Mouse (Mus musculus) neural tube, embryonic 13.5 days (tissue): ENCODE data around the gene Tspoap1. TPM values are rescaled to one million over a fixed set of nuclear protein-coding genes. Genes with fewer than 3 reads are reported as not detected.

Source experiments
- ATAC-seq: fragments of 200-750 bp; cut with Nextera tagmentation; 2 replicates; pipeline ENCODE4 v1.8.0; 2017; ENCODE audit warnings: low read depth, mild to moderate bottlenecking, moderate TSS enrichment, moderate library complexity
- H3K27ac ChIP-seq: fragments of 300-500 bp; sonication (generic); replicated peaks from 2 replicates; pipeline ENCODE4 v1.5.1; 2015; ENCODE audit warnings: moderate library complexity, mild to moderate bottlenecking, inconsistent platforms
- H3K27me3 ChIP-seq: fragments of 300-500 bp; sonication (generic); 2 replicates; pipeline ENCODE4 v1.6.1; 2015; ENCODE audit warnings: mild to moderate bottlenecking, inconsistent platforms
- H3K36me3 ChIP-seq: fragments of 300-500 bp; sonication (generic); 2 replicates; pipeline ENCODE4 v1.6.1; 2015; ENCODE audit warnings: mild to moderate bottlenecking, inconsistent platforms
- H3K4me1 ChIP-seq: fragments of 300-500 bp; sonication (generic); replicated peaks from 2 replicates; pipeline ENCODE4 v1.6.1; 2015; ENCODE audit warnings: inconsistent platforms
- H3K4me2 ChIP-seq: fragments of 300-500 bp; sonication (generic); 2 replicates; pipeline ENCODE4 v1.6.1; 2015; ENCODE audit warnings: inconsistent platforms, mild to moderate bottlenecking, moderate library complexity
- H3K4me3 ChIP-seq: fragments of 300-500 bp; sonication (generic); 2 replicates; pipeline ENCODE4 v1.5.1; 2015; ENCODE audit warnings: mild to moderate bottlenecking, inconsistent platforms
- H3K9ac ChIP-seq: fragments of 300-500 bp; sonication (generic); 2 replicates; pipeline ENCODE4 v1.6.1; 2015; ENCODE audit warnings: moderate library complexity, mild to moderate bottlenecking, inconsistent platforms
- H3K9me3 ChIP-seq: fragments of 300-500 bp; sonication (generic); 2 replicates; pipeline ENCODE4 v1.6.1; 2016; ENCODE audit warnings: inconsistent platforms
- WGBS: fragments of 180-500 bp; shearing (Covaris S2); methylation state at CpG from one replicate; pipeline ENCODE4 v1.1.7; 2015; 5-methylcytosine and 5-hydroxymethylcytosine counted together
- polyA plus RNA-seq: library from polyadenylated mRNA; unstranded; fragments of >200 nt; fragmentation: Nextera tagmentation; extraction: Ambion mirVana; gene quantifications from 2 replicates; pipeline ENCODE4 v1.2.1, GENCODE M21; 2015

Gene Tspoap1
- polyA plus RNA-seq, 1 experiment from 2014 or later = 27.0 TPM

DNA sequence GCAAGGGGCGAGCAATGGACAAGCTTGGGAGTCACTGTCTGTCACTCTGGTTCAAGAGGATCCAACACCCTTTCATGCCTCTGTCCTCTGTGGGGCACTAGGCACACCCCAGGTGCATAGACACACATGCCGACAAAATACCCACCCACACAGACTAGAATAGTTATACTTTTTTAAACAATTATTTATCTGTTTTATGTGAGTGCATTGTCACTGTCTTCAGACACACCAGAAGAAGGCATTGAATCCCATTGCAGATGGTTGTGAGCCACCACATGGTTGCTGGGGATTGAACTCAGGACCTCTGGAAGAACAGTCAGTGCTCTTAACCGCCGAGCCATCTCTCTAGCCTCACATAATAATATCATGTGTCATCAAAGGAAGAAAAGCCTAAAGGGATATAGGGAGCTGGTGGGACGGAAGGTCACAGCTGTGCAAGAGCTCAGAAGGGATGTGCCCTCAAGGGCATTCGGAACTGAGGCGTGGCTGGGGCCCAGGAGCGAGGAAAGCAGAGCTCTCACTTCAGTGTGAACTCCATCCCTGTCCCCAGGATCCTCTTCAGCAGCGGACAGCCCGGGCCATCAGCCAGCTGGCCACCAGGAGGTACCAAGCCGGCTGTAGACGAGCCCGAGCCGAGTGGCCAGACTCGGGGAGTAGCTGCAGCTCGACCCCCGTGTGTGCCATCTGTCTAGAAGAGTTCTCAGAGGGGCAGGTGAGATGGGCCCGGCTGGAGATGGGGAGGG is 31.3 kb upstream of the Tspoap1 start:
- no peaks in the 10 kb centered on the region for H3K36me3 ChIP-seq

DNA sequence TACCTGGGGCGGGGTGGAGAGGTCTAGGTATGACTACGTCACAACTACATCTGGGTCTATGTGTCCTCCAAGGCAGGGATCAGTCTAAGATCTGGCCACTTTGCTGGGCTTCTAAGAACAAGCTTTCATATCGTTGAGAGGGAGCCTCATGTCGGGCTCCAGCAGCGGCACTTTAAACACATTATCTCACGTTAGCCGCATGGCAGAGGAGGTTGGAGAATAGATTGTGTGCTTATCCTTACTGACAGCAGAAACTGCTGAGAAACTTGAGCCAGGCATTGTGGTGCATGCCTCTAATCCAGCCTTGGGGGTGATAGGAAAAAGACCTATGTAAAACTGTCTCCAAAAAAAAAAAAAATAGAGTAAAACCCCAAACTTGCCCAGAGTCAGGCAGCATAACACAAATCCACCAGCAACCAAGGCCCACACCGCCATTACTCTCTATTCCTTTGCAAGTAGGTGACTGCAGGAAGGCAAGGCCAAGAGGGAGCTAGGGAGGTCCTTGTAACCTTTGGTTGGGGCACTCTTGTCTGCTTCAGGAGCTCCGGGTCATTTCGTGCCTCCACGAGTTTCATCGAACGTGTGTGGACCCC is 30.7 kb upstream of the Tspoap1 start:
- H3K9ac ChIP-seq = no peak overlapping the region
- H3K36me3 ChIP-seq = no peaks in the 10 kb centered on the region
- H3K4me2 ChIP-seq = no peak overlapping the region
- no peaks in the 10 kb centered on the region for H3K27me3 ChIP-seq
- no peak overlapping the region for H3K27ac ChIP-seq
- WGBS = 91% methylated on average over 13 of the region's 13 CpGs
- ATAC-seq = no peak
- H3K4me1 ChIP-seq = peaks cover 14% of the 10 kb centered on the region
- no peak overlapping the region for H3K4me3 ChIP-seq
- H3K9me3 ChIP-seq = no peaks in the 10 kb centered on the region

More for the DNA sequence above, 31.3 kb upstream of the Tspoap1 start:
- Histone ChIP-seq H3K27ac (no peak overlapping the region), H3K9ac (no peak overlapping the region), H3K4me2 (no peak overlapping the region), H3K4me1 (peaks cover 12% of the 10 kb centered on the region), H3K4me3 (no peak overlapping the region), H3K27me3 (no peaks in the 10 kb centered on the region), H3K9me3 (no peaks in the 10 kb centered on the region)
- 73% methylated on average over 18 of the region's 18 CpGs for WGBS
- no peak for ATAC-seq

DNA sequence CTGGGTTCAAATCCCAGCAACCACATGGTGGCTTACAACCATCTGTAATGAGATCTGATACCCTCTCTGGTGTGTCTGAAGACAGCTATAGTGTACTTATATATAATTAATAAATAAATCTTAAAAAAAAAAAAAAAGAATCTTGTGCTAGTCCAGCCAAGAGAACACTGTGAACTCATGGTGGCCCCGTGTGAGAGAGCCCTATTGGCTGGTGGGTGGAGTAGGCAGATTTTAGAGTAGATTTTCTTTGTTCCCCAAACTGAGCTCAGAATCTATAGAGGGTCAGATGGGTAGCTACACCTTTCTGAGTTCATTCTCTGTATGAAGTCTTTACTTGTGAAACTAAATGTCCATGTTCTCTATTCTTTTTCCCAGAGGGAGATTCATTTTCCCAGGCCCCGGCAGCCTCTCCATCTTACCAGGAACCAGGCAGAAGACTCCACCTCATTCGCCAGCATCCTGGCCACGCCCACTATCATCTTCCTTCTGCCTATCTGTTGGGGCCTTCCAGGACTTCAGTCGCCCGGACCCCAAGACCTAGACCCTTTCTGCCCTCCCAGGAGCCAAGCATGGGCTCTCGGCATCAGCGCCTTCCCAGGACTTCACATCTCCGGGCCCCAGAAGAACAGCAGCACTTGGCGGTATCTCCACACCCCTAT is 29.6 kb upstream of the Tspoap1 start:
- H3K4me1 ChIP-seq = peaks cover 13% of the 10 kb centered on the region
- H3K27ac ChIP-seq = no peak overlapping the region
- no peaks in the 10 kb centered on the region for H3K27me3 ChIP-seq
- no peak for ATAC-seq
- H3K4me2 ChIP-seq = no peak overlapping the region
- H3K4me3 ChIP-seq = no peak overlapping the region
- no peaks in the 10 kb centered on the region for H3K9me3 ChIP-seq
- WGBS = 73% methylated on average over 10 of the region's 10 CpGs
- H3K36me3 ChIP-seq = no peaks in the 10 kb centered on the region
- no peak overlapping the region for H3K9ac ChIP-seq

DNA sequence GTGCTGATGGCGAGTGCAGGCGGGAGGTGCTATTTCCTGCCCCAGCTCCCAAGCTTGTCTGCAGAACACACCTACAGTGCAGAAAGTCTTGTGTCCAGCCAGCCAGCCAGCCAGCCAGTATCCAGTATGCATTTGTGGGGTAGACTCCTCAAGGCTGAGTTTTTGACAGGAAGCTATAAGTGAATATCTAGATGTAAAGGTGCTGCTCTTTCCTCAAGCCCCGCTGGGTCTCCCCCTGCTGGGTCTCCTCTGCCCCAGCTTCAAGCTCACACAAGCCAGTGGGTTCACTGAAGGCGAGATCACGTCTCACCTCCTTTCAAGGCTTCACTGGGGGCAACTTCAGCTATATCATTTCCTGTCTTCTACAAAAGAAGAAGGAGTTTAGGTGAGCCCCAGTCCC is 26.0 kb upstream of the Tspoap1 start:
- H3K9me3 ChIP-seq = no peaks in the 10 kb centered on the region
- H3K4me3 ChIP-seq = no peak overlapping the region
- H3K27ac ChIP-seq = no peak overlapping the region
- H3K27me3 ChIP-seq = no peaks in the 10 kb centered on the region
- no peak for ATAC-seq
- peak overlapping the region; percentile 14; the same call in 1 of the 2 replicates for H3K9ac ChIP-seq
- WGBS = 51% methylated on average over 5 of the region's 5 CpGs
- H3K36me3 ChIP-seq = peaks cover 3% of the 10 kb centered on the region
- 0 out of 2 replicates have a peak overlapping the region, but pooled peaks have one; percentile 23 for H3K4me2 ChIP-seq
- peaks cover 24% of the 10 kb centered on the region for H3K4me1 ChIP-seq

DNA sequence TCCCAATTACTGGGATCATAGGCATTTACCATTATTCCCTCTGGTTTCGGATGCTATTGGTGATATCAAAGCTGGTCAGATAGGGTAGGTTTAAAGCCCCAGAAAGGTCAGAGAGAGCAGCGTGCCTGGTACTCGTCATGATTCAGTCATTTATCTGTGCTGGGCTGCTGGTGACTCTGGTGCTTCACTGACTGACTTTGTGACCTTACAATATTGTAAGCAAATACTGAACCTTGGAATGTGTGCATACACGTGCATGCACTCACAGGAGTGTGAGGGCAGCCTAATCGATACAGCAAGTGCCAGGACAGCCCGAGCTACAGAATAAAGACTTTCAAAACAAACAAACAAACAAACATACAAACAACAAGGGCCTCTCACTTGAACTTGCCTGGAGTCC is 24.6 kb upstream of the Tspoap1 start:
- Histone ChIP-seq H3K4me2 (peak overlapping the region; percentile 99; the same call in 1 of the 2 replicates), H3K27me3 (no peaks in the 10 kb centered on the region), H3K27ac (0 out of 2 replicates have a peak overlapping the region, but pooled peaks have one; percentile 84), H3K4me3 (no peak overlapping the region), H3K9me3 (no peaks in the 10 kb centered on the region), H3K36me3 (peaks cover 16% of the 10 kb centered on the region), H3K4me1 (peaks cover 24% of the 10 kb centered on the region), H3K9ac (no peak overlapping the region)
- ATAC-seq = no peak
- 83% methylated on average over 6 of the region's 6 CpGs for WGBS

DNA sequence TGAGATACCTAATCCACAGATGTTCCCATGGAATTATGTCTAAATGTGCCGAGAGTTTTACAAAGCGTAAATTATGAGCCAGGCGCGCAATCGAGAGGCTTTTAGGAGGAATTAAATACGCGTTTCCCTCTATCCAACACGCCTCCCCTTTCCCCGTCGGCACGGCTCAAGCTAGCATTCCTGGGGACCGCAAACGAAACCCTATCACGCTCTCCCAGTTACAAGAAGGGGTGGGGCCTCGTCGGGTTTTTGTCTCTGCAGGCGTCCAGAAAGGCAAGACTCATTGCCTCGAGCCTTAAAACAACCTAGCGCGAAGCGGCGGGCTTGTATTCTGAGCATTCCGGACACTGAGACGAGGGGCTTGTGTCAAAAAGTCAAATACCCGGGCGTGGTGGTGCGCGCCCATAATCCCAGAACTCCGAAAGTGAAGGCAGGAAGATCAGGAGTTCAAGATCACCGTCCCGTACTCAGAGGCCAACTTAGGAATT is 23.6 kb upstream of the Tspoap1 start:
- H3K27ac ChIP-seq = peak overlapping the region; percentile 84

DNA sequence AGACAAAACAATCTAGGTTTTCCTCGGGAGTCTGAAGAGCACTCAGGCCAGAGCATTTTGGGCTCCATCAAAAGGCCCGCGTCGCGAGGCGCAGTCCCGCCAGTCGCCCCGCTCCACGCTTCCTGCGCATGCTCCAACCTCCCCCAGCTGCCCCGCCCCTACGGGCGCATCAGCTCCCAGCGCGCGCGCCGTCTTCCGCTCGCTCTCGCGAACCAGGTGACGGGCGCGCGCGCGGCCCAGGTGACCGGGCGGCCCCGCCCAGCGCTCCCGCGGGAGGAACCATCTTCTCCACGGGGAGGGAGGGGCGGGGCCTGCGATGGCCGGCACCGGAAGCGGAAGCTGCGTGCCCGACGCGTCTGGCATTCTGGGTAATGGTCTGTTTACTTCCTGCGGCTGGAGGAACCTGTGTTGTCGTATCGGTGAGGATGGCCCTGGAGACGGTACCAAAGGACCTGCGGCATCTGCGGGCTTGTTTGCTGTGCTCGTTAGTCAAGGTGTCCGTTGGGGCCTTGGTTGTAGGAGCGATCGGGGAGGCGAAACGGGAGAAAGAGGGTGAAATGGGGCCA is 23.1 kb upstream of the Tspoap1 start, which contains the start of gene Supt4a:
TSS of gene Supt4a (plus strand) at position 378 of the 566 bp plus-strand sequence.
- H3K27me3 ChIP-seq = no peaks in the 10 kb centered on the region
- no peaks in the 10 kb centered on the region for H3K9me3 ChIP-seq
- WGBS = under 1% methylated on average over 55 of the region's 57 CpGs
- peak within 1 kb of the TSS; percentile 90 for H3K4me3 ChIP-seq
- H3K9ac ChIP-seq = peak within 1 kb of the TSS; percentile 87
- H3K4me2 ChIP-seq = peak within 1 kb of the TSS; percentile 99
- H3K36me3 ChIP-seq = peaks cover 28% of the 10 kb centered on the region
- ATAC-seq = peak; percentile 96
- H3K4me1 ChIP-seq = peaks cover 24% of the 10 kb centered on the region
- H3K27ac ChIP-seq = peak within 1 kb of the TSS; percentile 84

More for the DNA sequence above, 23.6 kb upstream of the Tspoap1 start:
- 1% methylated on average over 31 of the region's 31 CpGs for WGBS
- no peaks in the 10 kb centered on the region for H3K27me3 ChIP-seq
- no peaks in the 10 kb centered on the region for H3K9me3 ChIP-seq
- peaks cover 22% of the 10 kb centered on the region for H3K36me3 ChIP-seq
- peaks cover 24% of the 10 kb centered on the region for H3K4me1 ChIP-seq
- H3K4me2 ChIP-seq = peak overlapping the region; percentile 99
- H3K4me3 ChIP-seq = peak overlapping the region; percentile 90
- ATAC-seq = peak; percentile 80
- peak overlapping the region; percentile 78 for H3K9ac ChIP-seq

DNA sequence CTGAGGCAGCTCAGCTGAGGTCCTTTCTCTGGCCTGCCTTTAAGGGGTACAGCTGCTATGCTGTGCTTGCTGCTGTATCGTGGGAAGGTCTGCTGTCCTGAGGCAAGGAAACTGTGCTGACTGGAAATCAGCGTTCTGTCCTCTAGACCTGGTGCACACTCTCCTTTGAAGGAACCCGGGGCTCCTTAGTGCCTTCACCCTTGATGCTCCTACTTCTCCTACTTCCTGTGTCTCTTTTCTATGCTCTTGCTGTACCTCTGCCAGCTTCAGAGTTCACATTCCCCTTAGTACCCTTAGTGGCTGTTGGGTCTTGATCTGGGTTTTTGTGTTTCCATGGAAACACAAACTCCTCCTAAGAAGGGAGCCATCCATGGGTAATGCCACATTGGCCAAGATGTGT is 16.6 kb upstream of the Tspoap1 start:
- H3K9ac ChIP-seq = no peak overlapping the region
- no peak overlapping the region for H3K4me2 ChIP-seq
- WGBS = 92% methylated on average over 3 of the region's 3 CpGs
- H3K27ac ChIP-seq = no peak overlapping the region
- H3K27me3 ChIP-seq = no peaks in the 10 kb centered on the region; the same call in 1 of the 2 replicates
- no peak for ATAC-seq
- H3K4me3 ChIP-seq = no peak overlapping the region
- H3K4me1 ChIP-seq = no peaks in the 10 kb centered on the region
- peaks cover 58% of the 10 kb centered on the region for H3K36me3 ChIP-seq
- H3K9me3 ChIP-seq = no peaks in the 10 kb centered on the region

DNA sequence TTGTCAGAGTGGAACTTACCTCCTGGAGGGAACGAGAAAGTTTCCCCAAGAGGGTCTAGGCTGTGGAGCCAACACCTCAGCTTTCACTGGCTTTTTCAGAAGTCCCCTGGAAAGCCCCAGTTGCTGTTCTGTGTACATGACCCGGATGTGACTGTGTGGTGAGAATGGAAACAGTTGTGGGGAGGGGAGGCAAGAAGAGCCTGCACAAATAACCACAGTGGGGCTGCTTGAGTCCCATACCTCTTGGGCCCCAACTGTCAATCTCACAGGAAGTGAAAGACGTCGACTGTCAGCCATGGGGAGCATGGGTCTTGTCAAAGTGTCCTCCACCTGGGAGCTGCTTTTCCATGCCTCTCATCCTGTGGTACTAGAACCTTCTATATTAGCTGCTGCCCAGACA is 15.4 kb upstream of the Tspoap1 start:
- Histone ChIP-seq H3K4me3 (no peak overlapping the region), H3K27ac (no peak overlapping the region), H3K4me1 (no peaks in the 10 kb centered on the region), H3K4me2 (no peak overlapping the region), H3K9me3 (no peaks in the 10 kb centered on the region), H3K27me3 (no peaks in the 10 kb centered on the region; the same call in 1 of the 2 replicates), H3K9ac (no peak overlapping the region), H3K36me3 (peaks cover 49% of the 10 kb centered on the region)
- 89% methylated on average over 4 of the region's 4 CpGs for WGBS
- ATAC-seq = no peak

DNA sequence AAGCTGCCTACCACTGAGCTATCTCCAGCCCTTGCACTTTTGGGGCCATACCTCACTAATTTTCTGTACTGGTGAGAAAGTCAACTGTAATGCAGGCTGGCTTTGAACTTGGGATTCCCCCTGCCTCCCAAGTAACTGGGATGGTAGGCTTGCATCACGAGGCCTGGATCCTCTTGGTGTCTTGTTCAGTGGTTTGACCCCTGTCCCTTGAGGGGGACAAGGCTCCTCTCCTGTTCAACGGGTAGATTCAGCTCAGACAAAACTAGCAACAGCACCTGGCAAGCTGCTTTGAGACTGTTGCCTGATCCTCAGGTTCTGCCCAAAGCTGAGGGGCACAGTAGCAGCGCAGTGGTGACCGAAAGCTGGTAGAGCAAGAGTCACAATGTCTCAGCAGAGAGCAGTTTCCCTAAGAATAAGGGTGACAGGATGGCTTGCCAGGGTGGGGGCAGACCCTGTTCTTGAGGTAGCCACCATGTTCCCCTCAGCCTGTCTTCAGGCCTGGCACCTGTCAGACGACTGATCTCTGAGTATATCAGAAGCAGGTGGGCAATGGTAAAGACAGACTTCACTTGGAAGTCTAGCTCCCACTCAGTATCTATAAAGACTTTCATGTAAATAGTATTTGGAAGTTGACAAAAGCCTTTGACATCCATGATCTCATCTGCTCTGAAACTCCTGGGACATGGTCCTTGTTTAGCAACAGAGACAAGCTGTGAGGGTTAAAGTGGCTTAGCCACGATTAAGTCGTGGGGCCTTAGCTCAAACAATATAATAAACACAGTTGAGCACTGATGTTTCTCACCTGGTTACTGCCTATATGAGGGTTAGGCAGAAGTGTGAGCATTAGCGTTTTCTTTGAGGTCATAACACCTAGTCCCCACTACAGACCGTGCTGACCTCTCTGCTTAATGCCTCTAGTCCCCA is 14.4 kb upstream of the Tspoap1 start:
- Histone ChIP-seq H3K9ac (no peak overlapping the region), H3K4me2 (no peak overlapping the region), H3K9me3 (no peaks in the 10 kb centered on the region), H3K36me3 (peaks cover 40% of the 10 kb centered on the region), H3K4me1 (no peaks in the 10 kb centered on the region), H3K4me3 (no peak overlapping the region), H3K27ac (no peak overlapping the region), H3K27me3 (no peaks in the 10 kb centered on the region; the same call in 1 of the 2 replicates)
- 85% methylated on average over 9 of the region's 9 CpGs for WGBS
- no peak for ATAC-seq

DNA sequence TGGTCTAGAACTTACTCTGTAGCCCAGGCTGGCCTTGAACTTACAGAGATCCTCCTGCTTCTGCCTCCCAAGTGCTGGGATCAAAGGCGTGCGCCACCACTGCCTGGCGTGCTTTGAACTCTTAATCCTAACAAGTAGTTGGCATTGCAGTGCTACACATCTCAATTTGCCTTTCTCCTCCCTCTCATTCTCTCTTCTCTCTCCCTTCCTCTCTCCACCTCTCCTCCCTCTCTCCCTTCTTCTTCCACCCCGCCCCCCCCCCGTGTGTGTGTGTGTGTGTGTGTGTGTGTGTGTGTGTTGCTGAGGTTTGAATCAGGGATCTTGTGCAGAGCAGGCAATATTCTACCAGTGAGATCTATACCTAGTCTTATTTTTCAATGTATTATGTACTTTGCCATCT is 13.0 kb upstream of the Tspoap1 start:
- 85% methylated on average over 5 of the region's 5 CpGs for WGBS
- H3K4me2 ChIP-seq = no peak overlapping the region
- peaks cover 30% of the 10 kb centered on the region for H3K36me3 ChIP-seq
- H3K27ac ChIP-seq = no peak overlapping the region
- no peak overlapping the region for H3K9ac ChIP-seq
- no peaks in the 10 kb centered on the region for H3K9me3 ChIP-seq
- H3K27me3 ChIP-seq = no peaks in the 10 kb centered on the region; the same call in 1 of the 2 replicates
- no peak overlapping the region for H3K4me3 ChIP-seq
- H3K4me1 ChIP-seq = no peaks in the 10 kb centered on the region
- ATAC-seq = no peak
